Mouse (Mus musculus): ENCODE data around the gene Yy1. TPM values are rescaled to one million over a fixed set of nuclear protein-coding genes. Genes with fewer than 3 reads are reported as not detected.

The Yy1 gene
- polyA plus RNA-seq, 2 experiments: 7.9 to 11.8 TPM

DNA sequence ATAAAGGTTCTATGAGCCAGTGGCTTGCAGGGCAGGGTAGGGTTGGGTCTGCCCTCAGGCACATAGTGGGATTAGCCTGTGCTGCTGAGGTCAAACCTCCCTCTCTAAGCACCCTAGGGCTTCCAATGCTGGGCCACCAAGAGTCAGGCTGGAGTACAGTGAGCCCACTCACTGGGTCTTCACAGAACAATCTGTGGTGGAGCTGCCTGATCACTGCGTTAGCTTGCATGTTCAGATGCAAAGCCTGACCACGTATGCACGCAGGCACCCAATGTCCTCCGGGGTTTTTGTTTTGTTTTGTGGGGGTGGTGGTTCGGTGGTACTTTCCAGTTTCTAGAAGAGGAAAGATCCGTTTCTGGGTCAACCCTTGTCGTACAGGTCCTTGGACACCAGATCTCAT, 64.3 kb downstream of the Yy1 start:
- ATAC-seq (ENCODE audit: insufficient read depth): no peak

GRCm38 (mm10) chr12:108857589-108858184, 64.9 kb downstream of the Yy1 start:
- no peak for DNase-seq (ENCODE audit: low read depth in 3 of 3, low spot score in 3 of 3)
- 71% methylated on average over 7 of the region's 7 CpGs for WGBS (ENCODE audit: insufficient replicate concordance)
- no peaks in the 10 kb centered on the region for H3K9me3 ChIP-seq (ENCODE audit: control insufficient read depth, low read length)

More for the DNA sequence above, 64.3 kb downstream of the Yy1 start:
- H3K27me3 ChIP-seq (ENCODE audit: control insufficient read depth, insufficient read depth, low read length): no peaks in the 10 kb centered on the region
- DNase-seq (ENCODE audit: low read depth in 3 of 3, low spot score in 3 of 3): no peak
- H3K9ac ChIP-seq (replicated peaks): no peak overlapping the region
- H3K4me1 ChIP-seq (replicated peaks; ENCODE audit: control insufficient read depth in 2 of 2, insufficient read depth in 2 of 2, low read length in 1 of 2): 0 out of 4 replicates have a peak, but pooled peaks cover 0 to 1% of the 10 kb centered on the region in 2 experiments
- no peak overlapping the region for H3K27ac ChIP-seq
- H3K36me3 ChIP-seq (replicated peaks; ENCODE audit: control insufficient read depth, insufficient read depth, low read depth): no peaks in the 10 kb centered on the region; the same call in none of the 2 replicates
- no peak for TF ChIP-seq EP300 (IDR thresholded peaks at IDR 0.05; ENCODE audit: low read depth)
- WGBS (ENCODE audit: insufficient replicate concordance): 74% methylated on average over 7 of the region's 7 CpGs
- no peak overlapping the region for H3K4me3 ChIP-seq (ENCODE audit: insufficient read depth in 1 of 2, low read depth in 2 of 2, low read length in 2 of 2)
- H3K4me2 ChIP-seq (ENCODE audit: low read depth): no peak overlapping the region
- no peaks in the 10 kb centered on the region for H3K9me3 ChIP-seq (ENCODE audit: control insufficient read depth, low read length)

DNA sequence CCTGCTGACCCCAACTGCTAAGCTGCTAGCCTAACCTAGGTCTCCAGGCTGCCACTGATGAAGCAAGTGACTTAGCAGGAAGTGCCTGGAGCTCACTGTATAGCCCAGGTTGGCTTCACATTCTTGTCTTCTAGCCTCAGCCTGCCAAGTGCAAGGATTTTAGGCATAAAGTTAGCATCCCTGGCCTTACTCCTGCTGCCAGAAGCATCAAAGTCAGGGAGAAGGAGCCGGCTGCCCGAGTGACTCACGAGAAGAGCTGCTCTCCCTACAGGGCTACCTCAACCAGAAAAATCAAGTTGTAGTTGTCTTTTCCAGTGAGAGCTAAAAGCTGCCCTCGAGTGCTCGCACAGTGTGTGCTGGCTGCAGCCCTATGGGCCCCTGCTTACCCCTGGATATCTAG, 65.7 kb downstream of the Yy1 start:
- H3K27me3 ChIP-seq (ENCODE audit: control insufficient read depth, insufficient read depth, low read length): no peaks in the 10 kb centered on the region
- H3K27ac ChIP-seq: no peak overlapping the region
- WGBS (ENCODE audit: insufficient replicate concordance): 70% methylated on average over 5 of the region's 5 CpGs

More at GRCm38 (mm10) chr12:108857589-108858184, 64.9 kb downstream of the Yy1 start:
- no peak overlapping the region for H3K9ac ChIP-seq (replicated peaks)
- TF ChIP-seq CTCF (IDR thresholded peaks at IDR 0.05; ENCODE audit: low read depth) (no peak), EP300 (IDR thresholded peaks at IDR 0.05; ENCODE audit: low read depth) (no peak)
- H3K4me2 ChIP-seq (ENCODE audit: low read depth): no peak overlapping the region
- no peaks in the 10 kb centered on the region for H3K27me3 ChIP-seq (ENCODE audit: control insufficient read depth, insufficient read depth, low read length)
- H3K4me1 ChIP-seq (replicated peaks; ENCODE audit: control insufficient read depth in 2 of 2, insufficient read depth in 2 of 2, low read length in 1 of 2): 0 out of 4 replicates have a peak, but pooled peaks cover 0 to 1% of the 10 kb centered on the region in 2 experiments
- no peak for ATAC-seq (ENCODE audit: insufficient read depth)
- no peak overlapping the region for H3K27ac ChIP-seq
- no peak overlapping the region for H3K4me3 ChIP-seq (ENCODE audit: insufficient read depth in 1 of 2, low read depth in 2 of 2, low read length in 2 of 2)
- H3K36me3 ChIP-seq (replicated peaks; ENCODE audit: control insufficient read depth, insufficient read depth, low read depth): no peaks in the 10 kb centered on the region; the same call in none of the 2 replicates

DNA sequence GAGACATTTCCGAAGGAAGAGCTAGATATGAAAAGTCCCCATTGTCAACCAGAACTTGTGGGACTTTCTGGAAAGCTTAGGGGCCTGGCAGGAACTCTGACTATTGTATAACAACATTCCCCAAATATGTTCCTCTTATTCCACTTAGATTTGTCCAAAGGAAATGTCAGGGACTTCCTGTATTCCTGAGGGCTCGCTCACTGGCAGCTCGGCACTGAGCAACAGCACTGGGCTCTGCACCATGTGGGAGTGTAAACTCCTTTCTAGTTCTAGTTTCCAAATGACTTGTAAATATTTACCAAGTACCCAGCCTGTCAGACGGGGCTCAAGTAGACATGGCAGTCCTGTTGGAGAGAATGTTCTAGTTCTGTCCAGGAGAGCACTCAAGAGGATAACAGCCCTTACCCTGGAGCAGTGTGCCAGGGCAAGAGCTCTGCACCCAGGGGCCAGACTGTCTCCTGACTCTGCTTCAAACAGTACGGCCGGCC, 72.3 kb downstream of the Yy1 start:
- Histone ChIP-seq H3K27ac (no peak overlapping the region), H3K4me1 (replicated peaks; ENCODE audit: control insufficient read depth in 2 of 2, insufficient read depth in 2 of 2, low read length in 1 of 2) (no peaks in the 10 kb centered on the region), H3K9me3 (ENCODE audit: control insufficient read depth, low read length) (no peaks in the 10 kb centered on the region), H3K36me3 (replicated peaks; ENCODE audit: control insufficient read depth, insufficient read depth, low read depth) (peaks cover 13% of the 10 kb centered on the region), H3K27me3 (ENCODE audit: control insufficient read depth, insufficient read depth, low read length) (no peaks in the 10 kb centered on the region), H3K9ac (replicated peaks) (no peak overlapping the region), H3K4me2 (ENCODE audit: low read depth) (no peak overlapping the region), H3K4me3 (ENCODE audit: insufficient read depth in 1 of 2, low read depth in 2 of 2, low read length in 2 of 2) (no peak overlapping the region)
- WGBS (ENCODE audit: insufficient replicate concordance): 73% methylated on average over 6 of the region's 6 CpGs
- DNase-seq (ENCODE audit: low read depth in 3 of 3, low spot score in 3 of 3) (no peak), ATAC-seq (ENCODE audit: insufficient read depth) (no peak)
- TF ChIP-seq CTCF (IDR thresholded peaks at IDR 0.05; ENCODE audit: low read depth): no peak
- TF ChIP-seq EP300 (IDR thresholded peaks at IDR 0.05; ENCODE audit: low read depth): no peak

More for the DNA sequence above, 65.7 kb downstream of the Yy1 start:
- ATAC-seq (ENCODE audit: insufficient read depth) (no peak), DNase-seq (ENCODE audit: low read depth in 3 of 3, low spot score in 3 of 3) (no peak)
- Histone ChIP-seq H3K4me3 (ENCODE audit: insufficient read depth in 1 of 2, low read depth in 2 of 2, low read length in 2 of 2) (no peak overlapping the region), H3K36me3 (replicated peaks; ENCODE audit: control insufficient read depth, insufficient read depth, low read depth) (peaks cover 1% of the 10 kb centered on the region), H3K4me2 (ENCODE audit: low read depth) (no peak overlapping the region), H3K9me3 (ENCODE audit: control insufficient read depth, low read length) (no peaks in the 10 kb centered on the region), H3K9ac (replicated peaks) (no peak overlapping the region), H3K4me1 (replicated peaks; ENCODE audit: control insufficient read depth in 2 of 2, insufficient read depth in 2 of 2, low read length in 1 of 2) (0 out of 4 replicates have a peak, but pooled peaks cover 0 to 1% of the 10 kb centered on the region in 2 experiments)
- TF ChIP-seq CTCF (IDR thresholded peaks at IDR 0.05; ENCODE audit: low read depth) (no peak), EP300 (IDR thresholded peaks at IDR 0.05; ENCODE audit: low read depth) (no peak)

- no peak overlapping the region for H3K9ac ChIP-seq (replicated peaks)
- peaks cover 5% of the 10 kb centered on the region; the same call in 1 of the 2 replicates for H3K36me3 ChIP-seq (replicated peaks; ENCODE audit: control insufficient read depth, insufficient read depth, low read depth)
- H3K9me3 ChIP-seq (ENCODE audit: control insufficient read depth, low read length): no peaks in the 10 kb centered on the region
- ATAC-seq (ENCODE audit: insufficient read depth) (no peak), DNase-seq (ENCODE audit: low read depth in 3 of 3, low spot score in 3 of 3) (no peak)
- TF ChIP-seq CTCF (IDR thresholded peaks at IDR 0.05; ENCODE audit: low read depth): peak; percentile 56
- no peak for TF ChIP-seq EP300 (IDR thresholded peaks at IDR 0.05; ENCODE audit: low read depth)
- 75% methylated on average over 2 of the region's 2 CpGs for WGBS (ENCODE audit: insufficient replicate concordance)
- no peaks in the 10 kb centered on the region for H3K27me3 ChIP-seq (ENCODE audit: control insufficient read depth, insufficient read depth, low read length)
- H3K27ac ChIP-seq: no peak overlapping the region
- no peaks in the 10 kb centered on the region for H3K4me1 ChIP-seq (replicated peaks; ENCODE audit: control insufficient read depth in 2 of 2, insufficient read depth in 2 of 2, low read length in 1 of 2)
- H3K4me3 ChIP-seq (ENCODE audit: insufficient read depth in 1 of 2, low read depth in 2 of 2, low read length in 2 of 2): no peak overlapping the region
- H3K4me2 ChIP-seq (ENCODE audit: low read depth): no peak overlapping the region
These were observed 76.8 kb downstream of the Yy1 start for GRCm38 (mm10) chr12:108869575-108869974.

MicroRNAs encoded within 50 kb of the gene (microRNA counts, 519-probe panel; counts per million panel counts)
- 69.9 counts per million for microRNA mmu-miR-345-3p
- microRNA mmu-miR-345-5p: 69.9 counts per million

Small RNA genes within 50 kb of the gene (microRNA-seq; reads per million reads assigned to microRNA genes)
- 112 reads per million, percentile 48 among the genes with 10 or more reads in this experiment for gene Mir345

Other genes with a start within 250 kb of the Yy1 start
- 10.3 and 15.9 TPM in 2 replicates for gene Evl, start 238.3 kb upstream of the Yy1 start, polyA plus RNA-seq (2012; rRNA removed)
- gene Evl, start 238.3 kb upstream of the Yy1 start, polyA plus RNA-seq (2014; fragmentation: Nextera tagmentation; extraction: Ambion mirVana): 7.0 and 7.1 TPM in 2 replicates
- gene Degs2, start 90.7 kb upstream of the Yy1 start, polyA plus RNA-seq (2012; rRNA removed): 0.05 TPM in 1 of 2 replicates, not detected in the other
- gene Degs2, start 90.7 kb upstream of the Yy1 start, polyA plus RNA-seq (2014; fragmentation: Nextera tagmentation; extraction: Ambion mirVana): 0.14 and 0.18 TPM in 2 replicates
- gene Slc25a29, start 42.9 kb downstream of the Yy1 start, polyA plus RNA-seq (2012; rRNA removed): 0.40 and 0.49 TPM in 2 replicates
- gene Slc25a29, start 42.9 kb downstream of the Yy1 start, polyA plus RNA-seq (2014; fragmentation: Nextera tagmentation; extraction: Ambion mirVana): 0.51 and 0.85 TPM in 2 replicates
- 3.9 and 4.3 TPM in 2 replicates for gene Slc25a47, start 43.1 kb downstream of the Yy1 start, polyA plus RNA-seq (2012; rRNA removed)
- gene Slc25a47, start 43.1 kb downstream of the Yy1 start, polyA plus RNA-seq (2014; fragmentation: Nextera tagmentation; extraction: Ambion mirVana): 2.3 and 3.4 TPM in 2 replicates
- gene Wdr25, start 100.7 kb downstream of the Yy1 start, polyA plus RNA-seq (2012; rRNA removed): 2.6 and 3.7 TPM in 2 replicates
- gene Wdr25, start 100.7 kb downstream of the Yy1 start, polyA plus RNA-seq (2014; fragmentation: Nextera tagmentation; extraction: Ambion mirVana): 1.2 and 2.2 TPM in 2 replicates
- 19.1 and 19.4 TPM in 2 replicates for gene Wars, start 101.2 kb downstream of the Yy1 start, polyA plus RNA-seq (2012; rRNA removed)
- 27.8 and 29.2 TPM in 2 replicates for gene Wars, start 101.2 kb downstream of the Yy1 start, polyA plus RNA-seq (2014; fragmentation: Nextera tagmentation; extraction: Ambion mirVana)